Mouse (Mus musculus) liver, postnatal 0 days (tissue): ENCODE measurements at regions not wholly inside any gene's neighbourhood (a gene's known extent, or its start where the extent isn't known, plus 50 kb on each side); places are given as distances from the start of the nearest gene placed in this dataset.

ENCODE experiments used
- CTCF ChIP-seq: sonication (generic); IDR thresholded peaks from 2 replicates; pipeline ENCODE4 v1.5.1; 2016; ENCODE audit warnings: antibody characterized with exemption, low read depth
- EP300 ChIP-seq: IDR thresholded peaks from 2 replicates; pipeline ENCODE4 v1.6.1; 2016; ENCODE audit warnings: antibody characterized with exemption, low read depth, mild to moderate bottlenecking

DNA sequence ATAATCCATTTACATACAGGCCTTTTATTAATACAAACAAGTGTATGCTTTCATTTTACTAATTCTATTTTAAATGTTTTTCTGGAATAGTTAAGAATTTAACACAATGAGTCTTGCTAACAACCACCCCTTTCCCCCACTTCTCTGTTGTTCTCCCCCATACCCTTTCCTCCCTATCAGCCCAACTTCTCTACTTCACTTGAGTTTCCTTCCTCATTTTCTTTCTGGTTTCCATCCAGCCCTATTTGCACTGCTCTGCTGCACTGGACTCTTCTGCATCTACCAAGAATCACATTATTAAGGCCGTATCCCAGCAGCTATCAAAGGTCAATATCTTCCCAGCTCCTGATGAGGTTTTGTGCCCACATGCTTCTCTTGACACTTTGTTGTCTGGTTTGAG is 145.9 kb downstream of the Fam174a start:
- TF ChIP-seq CTCF, result no peak
- TF ChIP-seq EP300, result no peak
